Mouse (Mus musculus) lung, postnatal 0 days (tissue): ENCODE measurements around the gene Tex52. TPM values are rescaled to one million over a fixed set of nuclear protein-coding genes. Genes with fewer than 3 reads are reported as not detected.

Source experiments
- ATAC-seq: fragments of 200-750 bp; cut with Nextera tagmentation; 2 replicates; pipeline ENCODE4 v1.8.0; 2017; ENCODE audit warnings: moderate library complexity
- DNase-seq: peaks from one replicate; pipeline ENCODE4 v3.0.0-alpha.2; 2016; ENCODE audit warnings: low spot score
- H3K27ac ChIP-seq: fragments of 300-500 bp; sonication (generic); 2 replicates; pipeline ENCODE4 v1.5.1; 2014; ENCODE audit warnings: antibody characterized with exemption, mild to moderate bottlenecking, low read length, mixed read lengths
- H3K27me3 ChIP-seq: fragments of 300-500 bp; sonication (generic); replicated peaks from 2 replicates; pipeline ENCODE4 v1.6.1; 2014; ENCODE audit warnings: low read length, mixed read lengths; ENCODE audit not compliant: insufficient read depth
- H3K36me3 ChIP-seq: fragments of 300-500 bp; sonication (generic); 2 replicates; pipeline ENCODE4 v1.6.1; 2014; ENCODE audit warnings: low read length, mixed read lengths; ENCODE audit not compliant: insufficient read depth
- H3K4me1 ChIP-seq: fragments of 300-500 bp; sonication (generic); 2 replicates; pipeline ENCODE4 v1.6.1; 2014; ENCODE audit warnings: antibody characterized with exemption, low read depth, low read length, mixed read lengths; ENCODE audit not compliant: insufficient read depth
- H3K4me2 ChIP-seq: fragments of 300-500 bp; sonication (generic); replicated peaks from 2 replicates; pipeline ENCODE4 v1.6.1; 2014; ENCODE audit warnings: low read depth, mild to moderate bottlenecking, low read length, moderate library complexity, mixed read lengths
- H3K4me3 ChIP-seq: fragments of 300-500 bp; sonication (generic); 2 replicates; pipeline ENCODE4 v1.5.1; 2014; ENCODE audit warnings: low read depth, low read length
- H3K9ac ChIP-seq: fragments of 300-500 bp; sonication (generic); replicated peaks from 2 replicates; pipeline ENCODE4 v1.6.1; 2014; ENCODE audit warnings: low read depth, mild to moderate bottlenecking
- H3K9me3 ChIP-seq: fragments of 300-500 bp; sonication (generic); 2 replicates; pipeline ENCODE4 v1.6.1; 2016; ENCODE audit warnings: low read length, mixed read lengths
- CTCF ChIP-seq: IDR thresholded peaks from 2 replicates; pipeline ENCODE4 v1.5.1; 2016; ENCODE audit warnings: antibody characterized with exemption, mild to moderate bottlenecking
- EP300 ChIP-seq: IDR thresholded peaks from 2 replicates; pipeline ENCODE4 v1.6.1; 2016; ENCODE audit warnings: antibody characterized with exemption, mild to moderate bottlenecking, control low read depth
- WGBS: fragments of 180-500 bp; shearing (Covaris S2); extraction: QIAGEN DNeasy Blood & Tissue Kit; methylation state at CpG from one replicate; pipeline ENCODE4 v1.1.7; 2014; 5-methylcytosine and 5-hydroxymethylcytosine counted together
- polyA plus RNA-seq: library from polyadenylated mRNA; unstranded; fragments of >200 nt; fragmentation: Nextera tagmentation; extraction: Ambion mirVana; gene quantifications from 2 replicates; pipeline ENCODE4 v1.2.1, GENCODE M21; 2015

Gene Tex52
- polyA plus RNA-seq, 1 experiment from 2014 or later: 0.17 TPM

DNA sequence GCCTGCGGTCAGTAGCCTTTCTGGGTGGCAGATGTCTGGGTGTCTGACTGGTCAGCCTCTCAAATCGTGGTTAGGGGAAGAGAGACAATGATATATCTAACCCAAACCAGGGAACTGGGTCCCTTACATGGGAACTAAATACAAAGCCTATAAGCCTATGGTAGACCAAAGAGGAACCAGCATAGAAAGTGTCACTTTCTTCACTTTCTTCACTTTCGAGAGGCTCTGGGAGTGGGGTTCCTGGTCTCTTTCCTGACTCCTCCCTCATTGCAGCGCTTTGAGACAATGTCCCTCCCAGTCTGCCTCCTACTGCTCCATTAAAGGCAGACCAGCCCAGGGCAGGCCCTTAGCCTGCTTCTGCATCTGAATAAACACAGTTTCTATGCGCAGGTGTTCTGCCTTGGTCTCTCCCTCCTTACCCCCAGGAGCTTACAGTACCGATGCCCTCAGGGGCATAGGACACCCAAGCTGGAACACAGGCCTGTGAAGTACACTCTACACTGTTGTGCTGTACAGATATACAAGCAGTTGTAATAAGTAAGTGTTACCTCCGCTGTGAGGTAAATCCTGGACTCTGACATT lies 33.4 kb downstream of the Tex52 start:
- H3K9me3 ChIP-seq: no peaks in the 10 kb centered on the region
- no peak for DNase-seq
- no peak overlapping the region for H3K4me3 ChIP-seq
- H3K4me2 ChIP-seq: no peak overlapping the region
- no peak for ATAC-seq
- 89% methylated on average over 7 of the region's 7 CpGs for WGBS
- no peak overlapping the region for H3K27ac ChIP-seq
- no peaks in the 10 kb centered on the region for H3K27me3 ChIP-seq
- peaks cover 23% of the 10 kb centered on the region; the same call in 1 of the 2 replicates for H3K36me3 ChIP-seq
- H3K4me1 ChIP-seq: no peaks in the 10 kb centered on the region
- no peak overlapping the region for H3K9ac ChIP-seq
- TF ChIP-seq EP300 (no peak), CTCF (no peak)

DNA sequence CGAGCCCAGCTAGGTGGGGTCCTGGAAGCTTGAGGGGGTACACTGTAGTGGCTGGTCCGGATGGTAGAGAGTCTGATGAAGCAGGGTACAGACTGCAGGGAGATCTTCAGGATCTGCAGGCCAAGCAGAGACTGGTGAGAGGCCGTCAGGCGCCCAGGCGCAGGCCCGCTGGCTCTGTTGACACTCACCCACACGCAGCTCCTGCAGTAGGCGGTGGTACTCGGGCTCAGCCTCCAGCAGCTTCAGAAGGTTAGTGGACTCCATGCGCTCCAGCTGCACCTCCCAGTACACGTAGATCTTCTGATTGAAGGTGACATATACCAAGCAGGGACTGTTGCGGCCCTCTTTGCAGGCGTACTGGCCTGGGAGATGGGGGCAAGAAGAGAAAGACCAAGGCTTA lies 35.0 kb downstream of the Tex52 start:
- Histone ChIP-seq H3K27ac (no peak overlapping the region), H3K4me2 (no peak overlapping the region), H3K27me3 (no peaks in the 10 kb centered on the region), H3K9me3 (no peaks in the 10 kb centered on the region), H3K36me3 (peaks cover 23% of the 10 kb centered on the region; the same call in 1 of the 2 replicates), H3K4me1 (no peaks in the 10 kb centered on the region), H3K9ac (no peak overlapping the region), H3K4me3 (no peak overlapping the region)
- 89% methylated on average over 13 of the region's 13 CpGs for WGBS
- no peak for TF ChIP-seq CTCF
- no peak for TF ChIP-seq EP300
- ATAC-seq: no peak
- DNase-seq: no peak

DNA sequence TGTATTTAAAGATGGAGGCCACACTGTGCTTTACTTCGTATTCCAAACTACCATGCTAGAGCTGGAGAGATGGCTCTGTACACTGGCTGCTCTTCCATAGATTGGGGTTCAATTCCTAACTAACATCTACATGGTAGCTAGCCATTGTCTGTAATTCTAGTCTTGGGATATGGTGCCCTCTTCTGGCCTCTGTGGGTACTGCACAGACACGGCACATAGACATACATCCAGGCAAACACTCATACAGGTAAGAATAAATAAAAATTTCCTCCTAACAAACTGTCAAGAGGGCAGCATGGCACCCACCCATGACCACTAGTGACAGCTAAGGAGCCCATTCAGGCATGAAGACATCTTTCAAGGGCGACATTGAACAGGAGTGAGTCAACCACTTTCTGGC lies 35.9 kb downstream of the Tex52 start:
- TF ChIP-seq EP300 (no peak), CTCF (peak; percentile 94)
- no peaks in the 10 kb centered on the region for H3K9me3 ChIP-seq
- ATAC-seq (peak; percentile 69), DNase-seq (peak; percentile 65)
- no peak overlapping the region for H3K4me2 ChIP-seq
- H3K27ac ChIP-seq: no peak overlapping the region
- no peak overlapping the region for H3K4me3 ChIP-seq
- no peaks in the 10 kb centered on the region for H3K27me3 ChIP-seq
- H3K9ac ChIP-seq: no peak overlapping the region
- H3K4me1 ChIP-seq: no peaks in the 10 kb centered on the region
- peaks cover 23% of the 10 kb centered on the region; the same call in 1 of the 2 replicates for H3K36me3 ChIP-seq
- WGBS: 12% methylated on average over 3 of the region's 3 CpGs

DNA sequence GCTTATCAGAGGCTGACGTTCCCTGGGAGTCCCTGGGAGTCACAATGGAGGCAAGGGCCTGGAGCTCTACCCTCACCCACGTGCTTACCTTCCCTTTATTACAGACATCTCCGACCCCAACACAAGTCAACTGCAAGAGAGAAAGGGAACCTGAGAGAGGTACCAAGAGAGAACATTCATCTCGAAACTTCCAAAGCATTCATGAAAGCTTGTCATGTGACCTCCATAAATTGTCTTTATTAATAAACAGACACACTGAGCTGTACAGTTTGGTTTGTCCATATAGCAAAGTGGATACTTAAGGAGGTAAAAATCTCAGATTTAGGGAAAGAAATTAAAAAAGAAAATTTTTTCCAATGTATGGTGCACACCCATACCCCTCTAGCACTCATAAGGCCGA lies 40.9 kb downstream of the Tex52 start:
- no peak for DNase-seq
- no peak overlapping the region for H3K9ac ChIP-seq
- no peaks in the 10 kb centered on the region for H3K27me3 ChIP-seq
- no peak overlapping the region for H3K4me2 ChIP-seq
- H3K4me3 ChIP-seq: no peak overlapping the region
- H3K27ac ChIP-seq: no peak overlapping the region
- no peaks in the 10 kb centered on the region for H3K4me1 ChIP-seq
- 78% methylated on average over 5 of the region's 5 CpGs for WGBS
- TF ChIP-seq CTCF (no peak), EP300 (no peak)
- ATAC-seq: no peak
- H3K36me3 ChIP-seq: 0 out of 2 replicates have a peak, but pooled peaks cover 12% of the 10 kb centered on the region
- no peaks in the 10 kb centered on the region for H3K9me3 ChIP-seq

DNA sequence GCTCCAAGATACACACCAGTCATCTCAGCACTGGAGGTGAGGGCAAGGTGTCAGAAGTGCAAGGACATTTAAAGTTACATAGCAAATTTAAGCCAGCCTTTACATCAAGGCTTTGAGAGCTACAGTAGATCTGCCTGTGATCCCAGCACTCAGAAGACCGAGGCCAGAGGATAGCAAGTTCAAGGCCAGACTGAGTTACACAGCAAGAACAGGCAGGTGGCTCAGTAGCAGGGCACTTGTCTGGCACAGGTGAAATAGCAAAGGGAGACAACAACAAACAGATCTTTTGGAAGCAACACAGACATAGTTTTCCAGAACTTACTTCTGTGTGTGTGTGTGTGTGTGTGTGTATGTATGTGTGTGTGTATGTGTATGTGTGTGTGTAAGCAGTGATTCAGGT lies 42.8 kb downstream of the Tex52 start:
- H3K27ac ChIP-seq: no peak overlapping the region
- WGBS: 89% methylated on average over 1 of the region's 1 CpGs
- H3K27me3 ChIP-seq: no peaks in the 10 kb centered on the region
- ATAC-seq (no peak), DNase-seq (no peak)
- no peak overlapping the region for H3K4me2 ChIP-seq
- H3K9ac ChIP-seq: no peak overlapping the region
- TF ChIP-seq EP300 (no peak), CTCF (no peak)
- H3K4me1 ChIP-seq: no peaks in the 10 kb centered on the region
- no peaks in the 10 kb centered on the region for H3K36me3 ChIP-seq
- H3K9me3 ChIP-seq: no peaks in the 10 kb centered on the region
- H3K4me3 ChIP-seq: no peak overlapping the region

DNA sequence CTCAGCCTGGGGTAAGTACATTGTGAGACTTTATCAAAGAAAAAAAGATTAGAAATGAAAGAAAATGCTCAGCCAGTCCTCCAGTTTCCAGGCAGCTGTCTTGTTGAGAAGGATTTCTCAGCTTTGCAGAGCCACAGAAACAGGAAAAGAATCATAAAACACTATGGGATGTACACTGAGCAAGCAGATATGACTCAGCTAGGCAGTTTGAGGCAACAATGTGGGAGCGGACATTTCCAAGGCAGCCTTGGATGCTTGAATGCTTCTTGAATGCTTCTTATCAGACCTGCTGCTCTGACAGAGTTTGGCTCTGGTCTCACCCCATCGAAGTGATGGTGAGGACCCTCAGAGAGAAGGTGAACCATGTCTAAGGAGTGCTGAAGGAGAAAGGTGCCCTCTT lies 45.8 kb downstream of the Tex52 start:
- WGBS: 74% methylated on average over 2 of the region's 2 CpGs
- H3K4me1 ChIP-seq: no peaks in the 10 kb centered on the region
- no peak overlapping the region for H3K4me3 ChIP-seq
- ATAC-seq: no peak
- H3K4me2 ChIP-seq: no peak overlapping the region
- no peak overlapping the region for H3K27ac ChIP-seq
- no peaks in the 10 kb centered on the region for H3K27me3 ChIP-seq
- no peaks in the 10 kb centered on the region for H3K9me3 ChIP-seq
- DNase-seq: no peak
- TF ChIP-seq EP300 (no peak), CTCF (no peak)
- no peak overlapping the region for H3K9ac ChIP-seq
- no peaks in the 10 kb centered on the region for H3K36me3 ChIP-seq

DNA sequence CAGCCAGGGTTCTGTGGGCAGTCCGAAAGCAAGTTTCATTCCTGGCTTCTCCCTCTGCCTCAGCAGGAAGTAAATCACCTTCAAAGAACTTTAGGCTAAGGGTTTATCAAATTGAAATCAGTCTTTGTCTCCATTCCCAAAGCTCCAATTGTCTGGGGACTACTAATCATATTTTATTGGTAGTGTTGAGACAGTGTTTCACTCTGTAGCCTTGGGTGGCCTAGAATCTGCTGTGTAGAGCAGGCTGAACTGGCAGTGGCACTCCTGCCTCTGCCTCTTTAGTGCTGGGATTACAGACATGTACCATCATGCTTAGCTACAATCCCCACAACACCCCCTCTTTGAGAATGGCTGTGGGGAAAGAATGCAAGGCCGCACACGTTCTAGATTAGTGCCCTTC lies 46.2 kb downstream of the Tex52 start:
- 89% methylated on average over 3 of the region's 3 CpGs for WGBS
- DNase-seq (no peak), ATAC-seq (no peak)
- Histone ChIP-seq H3K4me3 (no peak overlapping the region), H3K4me1 (no peaks in the 10 kb centered on the region), H3K4me2 (no peak overlapping the region), H3K36me3 (no peaks in the 10 kb centered on the region), H3K27me3 (no peaks in the 10 kb centered on the region), H3K9me3 (no peaks in the 10 kb centered on the region), H3K27ac (no peak overlapping the region), H3K9ac (no peak overlapping the region)
- TF ChIP-seq CTCF: no peak
